Mouse (Mus musculus): ENCODE measurements around the gene Mprip. TPM values are rescaled to one million over a fixed set of nuclear protein-coding genes. Genes with fewer than 3 reads are reported as not detected.
"Not testable (repeated sequence)": the region's sequence is repeated elsewhere in the genome, so short reads cannot be mapped to it uniquely, and the experiment has no call there.

Mprip gene
- polyA plus RNA-seq, 1 experiment from 2014 or later = 111 TPM

DNA sequence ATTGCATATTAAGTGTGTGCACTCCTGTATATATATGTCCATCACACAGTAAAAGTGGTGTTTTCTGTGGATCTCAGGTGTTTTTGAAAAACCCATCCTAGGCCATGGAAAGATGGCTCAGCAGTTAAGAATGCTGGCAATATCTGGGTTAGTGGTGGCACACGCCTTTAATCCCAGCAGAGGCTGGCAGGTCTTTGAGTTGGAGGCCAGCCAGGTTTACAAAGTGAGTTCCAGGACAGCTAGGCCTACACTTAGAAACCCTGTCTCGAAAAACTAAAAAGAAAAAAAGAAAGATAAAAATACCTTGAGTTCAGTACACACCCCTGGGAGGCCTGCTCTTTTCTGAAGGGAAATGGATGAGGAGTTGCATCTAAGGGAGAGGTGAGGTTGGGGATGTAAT lies 60.3 kb downstream of the Mprip start:
- peaks cover 46% of the 10 kb centered on the region for H3K4me1 ChIP-seq
- H3K9ac ChIP-seq = no peak overlapping the region

DNA sequence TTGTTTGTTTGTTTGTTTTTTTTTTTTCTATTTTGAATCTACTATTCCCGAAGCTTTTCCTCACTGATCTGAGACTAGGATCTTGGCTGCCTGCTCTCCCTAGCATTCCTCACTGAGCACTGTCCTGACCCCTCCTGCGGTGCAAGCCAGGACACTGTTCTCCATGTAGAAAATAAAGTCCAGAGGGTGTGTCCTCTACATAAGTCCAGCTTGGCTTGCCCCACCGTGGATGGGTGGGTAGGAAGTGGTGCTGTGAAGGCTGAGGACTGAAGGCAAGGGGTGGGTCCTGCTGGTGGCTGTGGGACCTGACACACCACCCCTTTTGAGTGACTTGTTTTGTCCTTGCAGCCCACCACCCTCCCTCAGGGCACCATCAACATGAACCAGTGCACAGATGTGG lies 66.1 kb downstream of the Mprip start:
- ATAC-seq (ENCODE audit: borderline replicate concordance, extremely low read depth, low FRiP score, low TSS enrichment) = no peak
- Histone ChIP-seq H3K4me2 (no peak overlapping the region), H3K9ac (no peak overlapping the region), H3K36me3 (peaks cover 28% of the 10 kb centered on the region), H3K4me1 (peaks cover 17% of the 10 kb centered on the region), H3K4me3 (no peak overlapping the region), H3K9me3 (no peaks in the 10 kb centered on the region), H3K27ac (no peak overlapping the region), H3K27me3 (no peaks in the 10 kb centered on the region)
- WGBS = 74% methylated on average over 3 of the region's 3 CpGs

More for the DNA sequence above, 60.3 kb downstream of the Mprip start:
- Histone ChIP-seq H3K27me3 (no peaks in the 10 kb centered on the region), H3K9me3 (no peaks in the 10 kb centered on the region), H3K27ac (peak overlapping the region; percentile 9; the same call in 1 of the 2 replicates), H3K4me2 (no peak overlapping the region), H3K36me3 (no peaks in the 10 kb centered on the region), H3K4me3 (no peak overlapping the region)
- peak; percentile 29; the same call in 1 of the 2 replicates for ATAC-seq (ENCODE audit: borderline replicate concordance, extremely low read depth, low FRiP score, low TSS enrichment)
- WGBS = 29% methylated on average over 2 of the region's 2 CpGs

DNA sequence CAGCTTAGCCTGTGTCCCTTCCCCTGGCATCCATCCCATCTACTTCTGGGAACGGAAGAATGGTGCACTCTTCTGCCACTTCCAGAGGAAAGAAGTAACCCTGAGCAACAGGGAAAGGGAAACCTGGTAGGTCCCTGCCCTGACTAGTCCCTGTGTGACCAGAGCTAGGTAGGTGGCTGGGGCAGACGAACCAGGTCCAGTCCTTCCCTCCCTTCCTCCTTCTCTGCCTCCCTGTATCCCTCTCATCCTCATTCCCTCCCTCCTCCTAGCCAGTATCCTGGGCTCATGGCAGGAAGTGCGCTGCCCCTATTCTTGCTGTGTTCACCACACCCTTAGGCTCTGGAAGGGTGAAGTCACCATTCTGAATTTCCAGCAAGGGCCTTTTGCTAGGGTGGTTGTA lies 70.7 kb downstream of the Mprip start:
- Histone ChIP-seq H3K4me2 (no peak overlapping the region), H3K9me3 (no peaks in the 10 kb centered on the region), H3K4me3 (no peak overlapping the region), H3K36me3 (peaks cover 57% of the 10 kb centered on the region), H3K9ac (no peak overlapping the region), H3K27ac (peak overlapping the region; percentile 84), H3K4me1 (peaks cover 26% of the 10 kb centered on the region), H3K27me3 (no peaks in the 10 kb centered on the region)
- no peak for ATAC-seq (ENCODE audit: borderline replicate concordance, extremely low read depth, low FRiP score, low TSS enrichment)
- WGBS = 65% methylated on average over 3 of the region's 3 CpGs

DNA sequence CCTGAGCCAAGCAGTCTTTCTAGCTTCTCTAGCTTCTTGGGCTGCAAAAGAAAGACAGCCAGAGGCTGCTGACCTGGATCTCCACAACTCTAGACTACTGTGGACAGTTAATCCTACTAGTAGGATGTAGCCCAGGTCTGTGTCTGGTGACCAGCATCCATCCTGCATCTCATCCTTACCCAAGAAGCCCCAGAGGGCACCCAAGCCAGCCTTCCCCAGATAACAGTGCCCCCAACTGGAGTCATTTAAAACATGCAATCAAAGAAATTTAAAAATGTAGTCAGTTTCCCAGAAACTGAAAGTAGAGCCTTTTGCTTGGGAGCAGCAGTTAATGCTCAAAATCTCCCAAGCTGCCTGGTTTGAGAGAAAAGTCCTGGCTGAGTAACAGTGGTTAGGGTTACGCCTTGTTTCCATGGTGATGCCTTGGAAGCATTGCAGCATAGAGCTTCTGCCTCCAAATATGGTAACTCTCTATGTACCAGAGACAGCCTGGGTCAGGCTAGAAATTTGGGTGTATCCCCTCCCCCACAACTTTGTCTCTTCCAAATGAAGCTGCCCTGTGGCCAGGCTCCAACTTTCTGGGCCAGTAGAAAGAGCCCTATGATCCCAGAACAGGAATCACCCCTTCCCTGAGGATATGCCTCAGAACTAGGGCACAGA lies 71.4 kb downstream of the Mprip start:
- peak; percentile 92 for ATAC-seq (ENCODE audit: borderline replicate concordance, extremely low read depth, low FRiP score, low TSS enrichment)
- 32% methylated on average over 1 of the region's 1 CpGs for WGBS

DNA sequence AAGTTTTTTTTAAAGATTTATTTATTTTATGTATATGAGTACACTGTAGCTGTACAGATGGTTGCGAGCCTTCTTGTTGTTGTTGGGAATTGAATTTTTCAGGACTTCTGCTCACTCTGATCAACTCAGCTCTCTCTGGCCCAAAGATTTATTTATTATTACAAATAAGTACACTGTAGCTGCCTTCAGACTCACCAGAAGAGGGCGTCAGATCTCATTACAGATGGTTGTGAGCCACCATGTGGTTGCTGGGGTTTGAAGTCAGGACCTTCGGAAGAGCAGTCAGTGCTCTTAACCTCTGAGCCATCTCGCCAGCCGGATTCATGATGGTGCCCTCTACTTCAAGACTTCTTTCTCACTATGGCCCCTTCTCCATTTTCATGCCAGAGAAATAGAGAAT lies 72.5 kb downstream of the Mprip start:
- not testable (repeated sequence) for H3K9ac ChIP-seq; H3K27ac ChIP-seq; H3K4me3 ChIP-seq; ATAC-seq (ENCODE audit: borderline replicate concordance, extremely low read depth, low FRiP score, low TSS enrichment); H3K9me3 ChIP-seq; H3K4me2 ChIP-seq; H3K27me3 ChIP-seq
- H3K36me3 ChIP-seq = peaks cover 64% of the 10 kb centered on the region
- WGBS = 72% methylated on average over 5 of the region's 5 CpGs
- H3K4me1 ChIP-seq = peaks cover 26% of the 10 kb centered on the region

More for the DNA sequence above, 71.4 kb downstream of the Mprip start:
- Histone ChIP-seq H3K4me3 (no peak overlapping the region), H3K36me3 (peaks cover 63% of the 10 kb centered on the region), H3K9ac (no peak overlapping the region), H3K9me3 (no peaks in the 10 kb centered on the region), H3K4me1 (peaks cover 26% of the 10 kb centered on the region), H3K27me3 (no peaks in the 10 kb centered on the region), H3K4me2 (no peak overlapping the region), H3K27ac (peak overlapping the region; percentile 84)

DNA sequence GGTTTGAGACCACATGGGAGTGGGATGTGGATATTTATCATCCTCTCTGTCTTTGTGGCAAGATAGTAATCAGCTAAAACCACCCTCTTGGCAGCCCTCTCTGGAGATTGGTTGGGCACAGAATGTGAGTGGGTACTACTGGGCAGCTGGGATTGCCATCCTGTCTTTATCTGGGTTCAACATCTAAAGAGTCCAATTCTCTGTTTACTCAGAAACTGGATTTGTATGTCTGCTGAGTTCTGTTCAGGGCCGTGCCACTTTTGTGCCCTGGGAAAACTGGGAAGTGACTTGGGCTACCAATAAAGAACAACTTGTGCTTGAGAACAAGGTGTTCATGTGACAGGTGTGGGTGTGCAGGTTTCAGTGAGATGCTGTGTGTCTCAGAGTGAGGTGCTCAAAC lies 73.2 kb downstream of the Mprip start:
- no peak overlapping the region for H3K27ac ChIP-seq
- no peak overlapping the region for H3K4me2 ChIP-seq
- no peak overlapping the region for H3K4me3 ChIP-seq
- H3K9ac ChIP-seq = no peak overlapping the region
- peaks cover 26% of the 10 kb centered on the region for H3K4me1 ChIP-seq
- WGBS = 62% methylated on average over 1 of the region's 1 CpGs
- no peak for ATAC-seq (ENCODE audit: borderline replicate concordance, extremely low read depth, low FRiP score, low TSS enrichment)
- H3K36me3 ChIP-seq = peaks cover 69% of the 10 kb centered on the region
- H3K27me3 ChIP-seq = no peaks in the 10 kb centered on the region
- H3K9me3 ChIP-seq = no peaks in the 10 kb centered on the region

DNA sequence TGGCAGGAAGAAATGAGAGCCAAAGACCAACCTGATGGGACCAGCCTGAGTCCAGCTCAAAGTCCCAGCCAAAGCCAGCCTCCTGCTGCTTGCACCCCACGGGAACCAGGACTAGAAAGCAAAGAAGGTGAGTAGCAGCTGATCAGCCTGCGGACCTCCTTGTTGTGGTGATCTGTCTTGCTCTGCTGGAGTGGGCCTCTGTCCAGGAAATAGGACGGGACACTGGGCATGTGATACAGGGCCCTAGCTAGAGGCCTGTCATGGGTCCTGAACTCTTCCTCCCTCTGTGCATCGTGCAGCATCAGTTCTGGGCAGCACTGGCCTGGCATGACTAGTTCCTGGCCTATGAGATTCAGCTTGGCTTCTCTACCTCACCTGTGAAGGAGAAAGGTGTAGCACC lies 74.8 kb downstream of the Mprip start:
- Histone ChIP-seq H3K4me1 (peaks cover 22% of the 10 kb centered on the region), H3K36me3 (peaks cover 75% of the 10 kb centered on the region)
- not testable (repeated sequence) for H3K4me3 ChIP-seq; H3K4me2 ChIP-seq; H3K27me3 ChIP-seq; ATAC-seq (ENCODE audit: borderline replicate concordance, extremely low read depth, low FRiP score, low TSS enrichment); H3K27ac ChIP-seq; H3K9ac ChIP-seq; H3K9me3 ChIP-seq
- 82% methylated on average over 4 of the region's 4 CpGs for WGBS

DNA sequence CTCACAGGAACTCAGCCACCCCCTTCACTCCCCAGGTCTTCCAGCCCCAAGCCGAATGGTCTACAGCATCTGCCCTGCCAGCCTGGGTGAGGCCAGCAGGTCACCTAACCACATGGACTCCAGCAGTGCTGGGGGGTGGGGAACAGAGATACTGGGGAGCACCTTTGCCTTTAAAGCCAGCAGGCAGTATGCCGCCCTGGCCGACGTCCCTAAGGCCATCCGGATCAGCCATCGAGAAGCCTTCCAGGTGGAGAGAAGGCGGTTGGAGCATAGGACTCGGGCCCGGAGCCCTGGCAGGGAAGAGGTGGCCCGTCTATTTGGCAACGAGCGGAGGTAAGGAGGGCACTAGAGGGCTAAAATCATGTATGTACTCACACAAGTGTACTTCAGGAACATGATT lies 76.1 kb downstream of the Mprip start:
- ATAC-seq (ENCODE audit: borderline replicate concordance, extremely low read depth, low FRiP score, low TSS enrichment) = no peak
- WGBS = 91% methylated on average over 12 of the region's 12 CpGs
- no peaks in the 10 kb centered on the region for H3K27me3 ChIP-seq
- no peak overlapping the region for H3K27ac ChIP-seq
- H3K4me1 ChIP-seq = peaks cover 9% of the 10 kb centered on the region
- no peak overlapping the region for H3K9ac ChIP-seq
- no peak overlapping the region for H3K4me3 ChIP-seq
- H3K4me2 ChIP-seq = no peak overlapping the region
- no peaks in the 10 kb centered on the region for H3K9me3 ChIP-seq
- H3K36me3 ChIP-seq = peaks cover 81% of the 10 kb centered on the region

DNA sequence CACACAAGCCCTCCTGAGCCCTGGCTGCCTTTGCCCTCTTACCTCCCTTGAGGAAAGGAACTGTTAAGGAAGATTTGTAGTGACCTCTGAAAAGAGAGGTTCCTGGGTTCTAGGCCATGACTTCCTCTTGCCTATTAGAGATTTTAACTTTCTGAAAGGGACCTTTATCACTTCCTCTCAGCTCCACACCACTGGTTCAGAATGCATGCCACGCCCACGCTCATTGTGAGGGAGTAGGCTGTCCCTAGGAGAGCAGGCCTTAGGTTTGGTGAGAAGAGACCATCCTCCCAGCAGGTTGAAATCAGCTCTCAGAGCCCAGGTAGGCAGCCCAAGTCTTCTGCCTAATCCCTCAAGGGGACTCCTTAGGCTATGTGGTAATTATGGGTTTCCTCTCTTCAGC lies 78.9 kb downstream of the Mprip start:
- no peak overlapping the region for H3K4me2 ChIP-seq
- ATAC-seq (ENCODE audit: borderline replicate concordance, extremely low read depth, low FRiP score, low TSS enrichment) = no peak
- no peak overlapping the region for H3K4me3 ChIP-seq
- H3K27ac ChIP-seq = no peak overlapping the region
- peaks cover 95% of the 10 kb centered on the region for H3K36me3 ChIP-seq
- WGBS = 93% methylated on average over 2 of the region's 2 CpGs
- H3K9ac ChIP-seq = no peak overlapping the region
- H3K4me1 ChIP-seq = no peaks in the 10 kb centered on the region
- H3K9me3 ChIP-seq = no peaks in the 10 kb centered on the region
- H3K27me3 ChIP-seq = no peaks in the 10 kb centered on the region

DNA sequence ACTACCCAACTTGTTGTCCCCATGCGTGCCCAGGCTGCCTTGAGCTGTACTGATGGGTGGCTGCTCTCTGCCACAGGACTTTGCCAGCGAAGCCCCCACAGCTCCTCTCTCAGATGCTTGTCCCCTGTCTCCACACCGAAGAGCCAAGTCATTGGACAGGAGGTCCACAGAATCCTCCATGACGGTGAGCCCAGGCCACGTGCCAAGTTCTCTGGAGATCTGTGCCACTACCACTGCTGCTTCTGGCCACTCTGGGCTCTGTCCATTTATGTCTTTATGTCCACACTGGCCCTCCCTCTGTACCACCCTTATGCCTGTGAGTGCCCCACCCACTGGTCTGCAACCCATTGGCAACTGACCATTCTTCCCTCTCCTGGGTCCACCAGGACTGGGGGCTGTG lies 80.8 kb downstream of the Mprip start:
- no peak overlapping the region for H3K4me3 ChIP-seq
- H3K9ac ChIP-seq = no peak overlapping the region
- no peaks in the 10 kb centered on the region for H3K4me1 ChIP-seq
- ATAC-seq (ENCODE audit: borderline replicate concordance, extremely low read depth, low FRiP score, low TSS enrichment) = no peak
- WGBS = 90% methylated on average over 5 of the region's 5 CpGs
- peaks cover 87% of the 10 kb centered on the region for H3K36me3 ChIP-seq
- H3K27me3 ChIP-seq = no peaks in the 10 kb centered on the region
- no peak overlapping the region for H3K4me2 ChIP-seq
- H3K27ac ChIP-seq = no peak overlapping the region
- no peaks in the 10 kb centered on the region for H3K9me3 ChIP-seq

DNA sequence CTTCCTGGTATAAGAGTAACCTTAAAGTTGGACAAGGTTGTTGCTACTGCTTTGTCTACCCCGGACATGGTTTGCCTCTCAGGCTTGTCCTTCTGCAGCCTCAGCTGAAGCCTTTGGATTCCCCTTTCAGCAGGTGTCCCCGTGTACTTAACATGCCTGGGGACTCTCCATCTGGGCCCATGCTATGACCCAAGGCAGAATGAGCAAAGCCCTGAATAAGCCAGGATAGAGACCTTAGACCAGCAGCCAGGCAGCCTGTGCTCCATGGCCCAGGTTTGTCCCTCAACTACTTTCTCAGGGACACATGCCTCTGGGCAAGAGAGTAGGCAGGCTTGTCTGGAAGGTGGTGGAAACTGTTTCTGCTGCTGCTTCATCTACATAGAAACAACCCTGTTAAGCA lies 82.2 kb downstream of the Mprip start:
- no peaks in the 10 kb centered on the region for H3K9me3 ChIP-seq
- ATAC-seq (ENCODE audit: borderline replicate concordance, extremely low read depth, low FRiP score, low TSS enrichment) = no peak
- no peak overlapping the region for H3K4me3 ChIP-seq
- no peaks in the 10 kb centered on the region for H3K4me1 ChIP-seq
- no peak overlapping the region for H3K4me2 ChIP-seq
- H3K36me3 ChIP-seq = peaks cover 76% of the 10 kb centered on the region
- no peak overlapping the region for H3K9ac ChIP-seq
- H3K27me3 ChIP-seq = no peaks in the 10 kb centered on the region
- no peak overlapping the region for H3K27ac ChIP-seq
- 82% methylated on average over 2 of the region's 2 CpGs for WGBS

DNA sequence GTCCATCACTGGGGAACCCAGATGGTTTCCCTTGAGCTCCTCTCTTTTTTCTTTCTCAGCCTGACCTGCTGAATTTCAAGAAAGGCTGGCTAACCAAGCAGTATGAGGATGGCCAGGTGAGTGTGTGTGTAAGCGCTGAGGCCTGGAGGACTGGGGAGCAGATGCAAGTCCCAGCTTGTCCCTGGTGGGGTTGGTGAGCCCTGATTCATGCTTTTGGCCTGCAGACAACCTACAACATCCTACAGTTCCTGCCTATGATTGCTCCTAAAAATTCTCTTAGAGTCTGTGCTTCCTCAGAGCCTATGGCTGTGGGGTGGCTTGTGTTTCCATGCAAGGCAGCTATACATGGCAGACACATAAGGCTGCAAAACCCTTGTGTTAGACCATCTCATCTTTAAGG lies 82.6 kb downstream of the Mprip start:
- ATAC-seq (ENCODE audit: borderline replicate concordance, extremely low read depth, low FRiP score, low TSS enrichment) = no peak
- Histone ChIP-seq H3K4me1 (no peaks in the 10 kb centered on the region), H3K9ac (no peak overlapping the region), H3K9me3 (no peaks in the 10 kb centered on the region), H3K4me3 (no peak overlapping the region), H3K36me3 (peaks cover 75% of the 10 kb centered on the region), H3K4me2 (no peak overlapping the region), H3K27ac (no peak overlapping the region), H3K27me3 (no peaks in the 10 kb centered on the region)
- 100% methylated on average over 1 of the region's 1 CpGs for WGBS

DNA sequence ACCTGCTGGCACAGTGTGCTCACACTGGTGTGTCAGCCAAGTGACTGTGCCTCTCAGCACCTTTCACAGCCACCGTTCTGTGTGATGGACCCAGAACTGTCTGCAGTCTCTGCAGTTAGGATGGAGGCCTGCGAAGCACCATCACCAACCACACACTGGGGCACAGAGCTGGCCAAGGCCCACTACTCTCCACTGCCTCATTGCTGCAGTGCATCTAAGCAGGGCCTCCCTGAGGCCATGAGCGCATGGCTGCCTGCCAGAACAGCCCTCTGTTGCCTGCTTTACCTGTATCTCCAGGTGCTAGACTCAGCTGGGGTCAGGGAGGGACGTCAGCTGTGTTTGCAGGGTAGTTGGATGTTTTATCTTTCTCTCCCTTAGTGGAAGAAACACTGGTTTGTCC lies 83.3 kb downstream of the Mprip start:
- H3K4me1 ChIP-seq = no peaks in the 10 kb centered on the region
- H3K27me3 ChIP-seq = no peaks in the 10 kb centered on the region
- no peak overlapping the region for H3K9ac ChIP-seq
- H3K4me3 ChIP-seq = no peak overlapping the region
- no peak for ATAC-seq (ENCODE audit: borderline replicate concordance, extremely low read depth, low FRiP score, low TSS enrichment)
- 86% methylated on average over 4 of the region's 4 CpGs for WGBS
- no peak overlapping the region for H3K4me2 ChIP-seq
- H3K27ac ChIP-seq = no peak overlapping the region
- no peaks in the 10 kb centered on the region for H3K9me3 ChIP-seq
- peaks cover 75% of the 10 kb centered on the region for H3K36me3 ChIP-seq

Measured in lung, embryonic 15.5 days (tissue).